Mouse (Mus musculus) splenic B cell, adult 2 months (primary cell): ENCODE measurements at regions not wholly inside any gene's neighbourhood (a gene's known extent, or its start where the extent isn't known, plus 50 kb on each side); places are given as distances from the start of the nearest gene placed in this dataset.

ENCODE experiments used
- DNase-seq: peaks from one replicate; pipeline ENCODE4 v3.0.0-alpha.2; 2011; ENCODE audit warnings: low read depth, low spot score
- H3K27me3 ChIP-seq: 2 replicates; pipeline ENCODE4 v1.6.1; 2012; ENCODE audit warnings: mild to moderate bottlenecking, low read length, moderate library complexity, mixed read lengths; ENCODE audit not compliant: control insufficient read depth, poor library complexity, insufficient read depth, severe bottlenecking
- H3K36me3 ChIP-seq: 2 replicates; pipeline ENCODE4 v1.6.1; 2012; ENCODE audit warnings: mild to moderate bottlenecking, low read length, moderate library complexity, mixed read lengths; ENCODE audit not compliant: control insufficient read depth, poor library complexity, insufficient read depth, severe bottlenecking

DNA sequence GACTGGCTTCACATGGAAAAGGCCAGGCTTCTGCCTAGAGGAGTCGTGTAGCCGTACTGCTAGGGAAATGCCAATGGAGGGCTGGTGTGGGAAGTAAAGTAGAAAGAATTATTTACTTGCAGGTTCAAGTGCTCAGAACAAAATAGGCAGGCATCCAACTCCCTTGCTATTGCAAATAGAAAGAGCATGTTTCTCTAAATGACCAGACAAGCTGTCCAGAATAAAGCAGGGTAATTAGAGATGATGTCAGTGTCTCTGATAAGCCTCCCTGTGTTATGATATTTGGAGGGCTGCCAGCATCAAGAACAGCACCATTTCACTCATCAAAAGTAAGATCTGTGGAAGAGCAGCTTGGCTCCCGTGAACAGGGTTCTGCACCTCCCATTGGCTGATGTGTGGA, 192.4 kb downstream of the Usp46 start:
- Histone ChIP-seq H3K36me3 (no peaks in the 10 kb centered on the region), H3K27me3 (no peaks in the 10 kb centered on the region)
- DNase-seq, result no peak

DNA sequence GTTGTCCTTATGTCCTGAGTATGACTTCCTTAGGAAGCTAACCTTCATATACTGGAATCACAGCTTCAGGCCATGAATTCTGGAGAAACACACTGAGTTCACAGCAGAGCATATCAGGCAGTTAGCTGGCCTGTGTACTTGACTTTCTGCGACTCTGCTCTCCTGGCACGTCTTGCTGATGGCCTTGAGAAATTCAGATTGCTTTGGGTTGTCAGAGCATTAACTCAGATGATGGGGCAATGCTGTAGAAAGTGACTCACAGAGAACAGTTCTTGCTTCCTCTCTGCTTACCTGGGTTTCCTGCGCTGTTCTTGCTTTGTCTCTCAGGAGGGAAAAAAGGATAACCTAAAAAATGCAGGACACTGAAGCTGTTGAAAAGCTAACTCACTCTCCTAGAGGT, 187.3 kb downstream of the Usp46 start:
- Histone ChIP-seq H3K36me3 (no peaks in the 10 kb centered on the region), H3K27me3 (no peaks in the 10 kb centered on the region)

DNA sequence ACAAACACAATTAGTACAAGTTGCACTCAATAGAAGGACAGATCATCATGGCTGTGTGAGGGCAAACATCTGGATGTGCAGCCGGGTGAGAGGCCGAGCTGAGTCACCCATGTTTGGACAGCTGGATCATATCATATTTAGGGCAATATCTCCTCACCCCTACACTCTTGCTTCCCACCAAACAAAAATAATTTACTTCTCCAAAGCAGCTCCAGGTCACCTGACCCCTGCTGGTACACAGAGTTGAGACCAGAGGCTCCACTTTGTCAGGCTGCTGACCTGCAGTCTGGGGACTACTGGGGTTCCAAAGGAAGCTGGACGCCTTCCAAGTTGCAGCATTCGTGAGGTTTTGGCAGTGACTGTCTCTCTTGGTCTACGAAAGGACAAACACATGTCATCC, 186.3 kb downstream of the Usp46 start:
- DNase-seq, result no peak
- no peaks in the 10 kb centered on the region for H3K27me3 ChIP-seq
- H3K36me3 ChIP-seq, result no peaks in the 10 kb centered on the region

More for the DNA sequence above, 187.3 kb downstream of the Usp46 start:
- DNase-seq, result no peak

DNA sequence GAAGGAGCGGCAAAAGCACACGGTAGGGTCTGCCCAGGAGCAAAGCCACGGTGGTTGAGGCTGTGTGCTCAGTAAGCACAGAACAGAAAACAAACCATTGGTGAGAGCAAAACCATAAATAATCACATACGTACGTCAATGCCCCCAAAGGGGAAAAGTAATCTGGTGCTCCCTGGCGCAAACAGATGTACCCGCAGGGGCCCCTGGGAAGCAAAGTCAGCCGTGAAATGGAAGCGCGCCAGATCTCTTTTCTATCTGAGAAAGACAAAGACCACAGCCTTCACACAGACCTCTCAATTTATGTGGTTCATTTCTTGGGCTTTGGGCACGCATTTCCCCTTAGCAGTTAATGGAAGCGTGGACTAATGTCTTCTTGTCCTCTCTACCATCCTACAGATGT, 183.2 kb downstream of the Usp46 start:
- no peaks in the 10 kb centered on the region for H3K27me3 ChIP-seq
- no peaks in the 10 kb centered on the region for H3K36me3 ChIP-seq
- no peak for DNase-seq

DNA sequence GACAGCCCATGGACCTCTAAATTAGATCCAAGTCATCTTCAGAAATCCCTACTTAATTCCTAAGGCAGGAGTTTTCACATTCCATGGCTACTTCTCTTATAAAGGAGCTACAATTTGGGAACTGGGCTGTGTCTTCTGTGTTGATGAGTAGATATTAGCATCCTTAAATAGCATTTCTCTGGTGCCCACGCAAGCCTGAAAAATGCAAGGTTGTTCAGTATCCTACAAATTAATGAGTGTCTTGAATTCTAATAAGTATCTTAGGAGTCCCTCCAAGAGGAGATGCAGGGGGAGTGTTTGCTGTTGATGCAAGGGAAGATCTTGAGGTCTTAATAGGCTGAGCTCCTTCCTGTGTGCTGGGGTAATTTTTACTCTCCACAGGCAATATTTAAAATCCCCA, 182.5 kb downstream of the Usp46 start:
- Histone ChIP-seq H3K27me3 (no peaks in the 10 kb centered on the region), H3K36me3 (no peaks in the 10 kb centered on the region)
- DNase-seq, result no peak

DNA sequence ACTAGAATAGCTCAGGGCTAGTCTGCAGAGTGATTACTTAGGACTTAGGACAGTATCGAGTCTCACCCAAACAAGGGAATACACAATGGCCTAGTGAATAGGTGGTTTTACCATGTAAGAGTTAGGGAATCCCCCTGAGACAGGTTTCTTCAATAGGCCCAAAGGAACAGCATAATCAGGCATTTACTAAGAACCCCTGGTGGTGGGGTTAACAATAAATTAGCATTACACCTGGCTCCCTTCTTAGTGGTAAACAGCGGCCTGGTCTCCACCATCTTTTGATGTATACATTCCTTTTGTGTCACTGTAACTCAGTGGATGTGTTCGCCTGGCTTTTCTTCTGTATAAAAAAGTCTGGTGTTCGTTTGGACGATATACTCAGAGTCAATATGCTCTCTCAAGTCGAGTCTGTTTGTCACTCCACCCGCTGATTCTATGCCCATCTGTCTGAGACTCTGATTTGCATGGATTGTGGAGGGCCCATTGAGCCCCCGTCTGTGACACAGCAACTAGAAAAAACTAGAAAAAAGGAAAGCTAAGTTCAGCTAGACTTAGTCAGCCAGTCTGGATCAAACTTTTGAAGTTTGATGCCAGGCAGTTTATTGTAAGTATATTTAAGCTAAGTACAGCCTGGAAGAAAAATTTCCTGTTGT, 180.8 kb downstream of the Usp46 start:
- no peaks in the 10 kb centered on the region for H3K27me3 ChIP-seq
- no peaks in the 10 kb centered on the region for H3K36me3 ChIP-seq
- DNase-seq, result no peak

DNA sequence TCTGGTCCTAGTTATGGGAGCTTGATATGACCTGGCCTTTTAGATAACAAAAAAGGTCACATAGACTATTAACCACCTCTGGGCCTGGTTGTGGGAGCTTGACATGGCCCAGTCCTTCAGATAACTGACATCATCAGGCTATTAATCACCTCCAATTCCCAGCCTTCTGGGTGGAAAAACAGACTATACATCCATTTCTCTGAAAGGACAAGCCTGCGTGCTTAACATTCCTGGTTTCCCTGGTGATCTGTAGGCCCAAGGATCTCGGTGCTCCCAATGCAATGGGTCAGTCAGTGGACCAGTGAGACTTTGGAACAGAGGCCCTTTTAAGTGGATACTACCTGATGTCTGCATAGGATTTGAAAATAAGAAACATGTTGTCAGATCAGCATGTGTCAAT, 179.8 kb downstream of the Usp46 start:
- H3K36me3 ChIP-seq, result no peaks in the 10 kb centered on the region
- no peak for DNase-seq

DNA sequence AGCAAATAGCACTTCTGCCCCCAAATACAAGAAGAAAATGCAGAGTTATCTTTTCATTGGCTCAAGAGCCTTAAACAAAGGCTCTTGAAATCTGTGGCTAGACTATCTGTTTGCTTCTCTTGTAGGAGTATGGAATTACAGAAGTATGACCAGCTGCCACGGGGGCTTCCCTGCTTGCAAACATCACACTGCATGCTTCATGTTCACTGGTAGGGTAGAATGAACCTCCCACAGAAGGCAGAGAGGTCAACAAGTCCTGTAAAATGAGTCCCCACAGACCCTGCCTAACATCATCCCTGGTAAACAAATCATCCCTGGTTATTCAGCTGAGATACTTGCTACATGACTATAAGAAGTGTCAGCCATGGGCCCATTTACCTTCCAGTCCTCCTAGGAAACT, 178.9 kb downstream of the Usp46 start:
- Histone ChIP-seq H3K36me3 (no peaks in the 10 kb centered on the region), H3K27me3 (no peaks in the 10 kb centered on the region)
- DNase-seq, result no peak

More for the DNA sequence above, 179.8 kb downstream of the Usp46 start:
- no peaks in the 10 kb centered on the region for H3K27me3 ChIP-seq

DNA sequence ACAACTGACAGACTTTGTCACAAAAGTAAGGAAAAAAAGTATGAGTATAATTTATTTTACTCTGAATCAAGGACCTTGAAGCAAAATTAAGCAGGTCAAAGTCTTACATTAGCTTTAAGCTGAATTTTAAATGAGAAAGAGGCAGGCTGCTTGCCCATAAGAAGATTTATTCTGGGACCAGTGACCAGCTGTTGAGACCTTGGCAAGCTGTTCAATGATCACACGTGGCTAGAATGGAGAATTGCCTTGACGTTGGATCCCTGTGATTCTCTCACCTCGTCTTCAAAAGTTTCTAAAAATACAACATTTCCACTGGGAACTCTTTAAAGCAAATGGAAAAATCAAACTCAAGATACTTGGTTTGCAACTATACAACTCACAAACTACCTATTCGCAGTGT, 177.3 kb downstream of the Usp46 start:
- no peaks in the 10 kb centered on the region for H3K36me3 ChIP-seq
- no peaks in the 10 kb centered on the region for H3K27me3 ChIP-seq
- DNase-seq, result no peak

DNA sequence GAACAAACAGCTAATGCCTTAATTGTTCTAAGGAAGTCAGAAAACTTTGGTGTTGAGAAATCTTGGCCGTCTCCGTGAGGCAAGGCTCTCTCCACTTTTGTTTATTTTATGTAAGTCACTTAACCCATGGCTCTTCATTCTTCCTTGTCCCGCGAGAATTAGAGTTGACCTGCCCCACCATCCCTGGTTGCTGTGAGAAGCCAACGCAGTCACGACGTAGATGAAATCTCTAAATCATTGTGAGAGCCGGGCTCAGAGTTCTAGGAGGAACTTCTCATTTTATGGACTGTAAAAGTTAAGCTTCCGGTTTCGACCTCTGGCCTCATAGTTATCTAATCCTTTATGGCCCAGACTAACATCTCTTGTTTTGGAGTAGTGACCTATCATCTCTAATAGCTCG, 176.6 kb downstream of the Usp46 start:
- no peaks in the 10 kb centered on the region for H3K27me3 ChIP-seq
- no peak for DNase-seq
- no peaks in the 10 kb centered on the region for H3K36me3 ChIP-seq

DNA sequence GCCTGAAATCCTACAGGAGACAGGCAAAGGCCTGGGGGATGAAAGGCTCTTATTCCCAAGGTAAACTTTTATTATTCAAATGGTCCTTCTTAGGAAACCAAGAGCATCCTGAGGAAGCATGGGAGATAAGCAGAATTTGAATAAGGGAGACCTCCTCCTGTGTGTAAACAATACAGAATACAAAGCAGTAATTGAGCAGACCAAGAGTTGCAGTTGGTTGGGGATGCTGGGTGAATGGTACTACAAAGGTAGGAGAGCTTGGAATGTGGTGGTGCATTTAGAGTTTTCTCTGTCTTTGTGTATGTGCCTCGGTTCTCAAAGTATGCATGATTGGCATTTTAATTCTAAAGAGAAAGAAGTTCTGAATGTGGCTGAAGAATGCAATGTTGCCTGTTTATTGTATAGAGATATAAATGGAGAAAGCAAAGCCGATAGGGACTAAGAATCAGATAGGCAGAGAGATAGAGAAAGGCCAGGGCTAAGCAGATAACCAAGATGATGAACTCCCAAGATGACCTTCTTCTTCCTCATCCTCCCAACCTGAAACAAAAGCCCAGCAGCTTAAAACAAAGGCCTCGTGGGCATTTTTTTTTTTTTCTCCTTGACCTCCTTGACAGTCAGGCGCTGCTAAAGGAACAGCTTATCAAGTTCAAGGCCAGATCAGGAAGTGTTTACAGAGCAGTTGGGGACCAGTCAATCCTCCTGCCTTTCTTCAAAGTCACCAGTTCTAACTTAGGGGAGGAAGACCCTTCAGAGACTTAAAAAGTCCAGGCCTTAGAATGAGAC, 175.6 kb downstream of the Usp46 start:
- H3K27me3 ChIP-seq, result no peaks in the 10 kb centered on the region
- DNase-seq, result no peak
- H3K36me3 ChIP-seq, result no peaks in the 10 kb centered on the region

DNA sequence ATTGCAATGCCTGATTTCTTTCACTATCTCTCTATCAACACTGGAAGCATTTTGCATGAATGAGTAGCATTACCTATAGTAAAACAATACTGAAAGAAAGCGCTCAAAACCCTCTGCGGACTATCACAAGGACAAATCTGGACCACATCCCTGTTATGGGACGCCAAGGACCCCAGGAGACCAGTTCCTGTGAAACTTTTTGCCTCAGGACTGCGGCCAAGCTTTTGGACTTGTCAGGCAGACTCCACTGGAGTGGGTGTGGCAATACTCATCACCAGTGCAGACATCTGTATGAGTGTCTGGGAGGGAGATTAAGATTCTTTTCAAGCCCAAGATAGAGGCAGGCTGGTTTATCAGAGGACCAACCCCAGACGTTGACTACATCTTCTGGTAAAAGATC, 173.0 kb downstream of the Usp46 start:
- no peaks in the 10 kb centered on the region for H3K27me3 ChIP-seq
- H3K36me3 ChIP-seq, result no peaks in the 10 kb centered on the region

DNA sequence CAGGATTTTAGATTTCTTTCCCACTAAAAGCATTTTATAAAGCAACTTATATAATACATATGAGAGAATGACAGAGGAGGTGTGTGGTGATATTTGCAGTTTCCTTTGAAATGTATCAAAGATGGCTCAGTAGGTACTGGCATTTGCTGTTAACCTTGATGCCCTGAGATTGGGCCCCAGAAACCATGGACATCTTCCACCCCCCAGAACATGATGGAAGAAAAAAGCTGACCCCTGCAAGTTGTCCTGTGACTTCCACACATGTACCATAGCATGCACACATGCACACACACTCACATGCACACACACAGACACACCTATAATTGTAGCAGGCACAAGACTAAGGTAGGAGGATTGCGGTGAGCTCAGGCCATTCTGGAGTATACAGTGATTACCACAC, 171.4 kb downstream of the Usp46 start:
- Histone ChIP-seq H3K27me3 (no peaks in the 10 kb centered on the region), H3K36me3 (no peaks in the 10 kb centered on the region)
- no peak for DNase-seq

More for the DNA sequence above, 173.0 kb downstream of the Usp46 start:
- no peak for DNase-seq

DNA sequence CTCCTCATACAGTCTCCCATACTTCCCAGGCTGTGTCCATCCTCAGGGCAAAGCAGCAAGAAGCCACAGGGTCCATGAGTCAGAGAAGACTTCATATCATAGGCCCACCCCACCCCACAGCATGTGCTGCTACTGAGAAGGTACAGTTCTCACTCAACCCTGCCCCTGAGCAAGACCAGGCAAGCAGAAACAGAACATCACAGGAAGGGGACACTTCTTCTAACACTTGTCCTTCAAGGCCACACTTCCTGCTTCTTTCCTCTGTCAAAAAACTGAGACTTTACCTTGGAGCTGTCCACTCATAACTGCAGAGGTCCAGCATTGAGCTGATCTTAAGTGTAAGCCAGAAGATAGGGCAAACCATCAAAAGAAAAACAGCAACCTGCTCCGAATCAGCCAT, 166.6 kb downstream of the Usp46 start:
- no peaks in the 10 kb centered on the region for H3K36me3 ChIP-seq
- H3K27me3 ChIP-seq, result no peaks in the 10 kb centered on the region
- DNase-seq, result no peak

DNA sequence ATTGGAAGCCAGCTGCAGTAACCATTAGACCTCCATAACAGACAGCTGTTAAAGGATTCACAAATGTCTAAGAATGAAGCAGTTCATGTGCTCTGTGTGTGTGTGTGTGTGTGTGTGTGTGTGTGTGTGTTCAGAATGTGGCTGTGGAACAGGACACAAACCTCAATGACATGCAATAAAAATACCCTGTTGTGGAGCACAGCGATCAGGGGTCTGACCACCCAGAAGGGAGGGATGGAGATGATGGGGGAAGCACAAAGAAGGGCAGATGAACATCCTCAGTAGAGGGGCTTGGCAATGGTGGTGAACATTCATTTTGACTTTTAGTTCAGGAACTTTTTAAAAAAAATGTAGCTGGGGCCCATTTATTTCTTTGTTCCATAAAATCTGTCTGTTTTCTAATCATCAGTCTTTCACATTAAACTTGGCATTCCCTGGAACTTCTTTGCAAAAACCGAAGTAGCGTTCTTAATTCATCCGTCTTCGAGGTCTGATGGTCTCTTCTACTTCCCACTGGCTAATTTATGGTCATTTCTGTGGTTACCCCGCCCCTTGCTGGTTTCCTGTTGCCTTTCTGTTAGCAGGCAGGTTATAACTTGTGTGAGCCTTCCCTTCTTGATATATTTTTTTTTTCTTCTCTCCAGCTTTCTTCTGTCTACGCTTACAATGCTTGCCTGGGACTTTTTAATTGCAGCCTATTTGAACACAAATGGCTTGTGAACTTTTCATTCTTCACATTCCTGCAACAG, 165.6 kb downstream of the Usp46 start:
- no peak for DNase-seq
- H3K36me3 ChIP-seq, result no peaks in the 10 kb centered on the region
- no peaks in the 10 kb centered on the region for H3K27me3 ChIP-seq
